Mouse (Mus musculus): Measurements from ENCODE around the gene Pars2. TPM values are rescaled to one million over a fixed set of nuclear protein-coding genes. Genes with fewer than 3 reads are reported as not detected.
A peak's percentile ranks its signal among the peaks of the same experiment; 100 is the strongest.

Pars2 gene
- total RNA-seq, 2 experiments from 2014 or later = 3.2 to 4.9 TPM

GRCm38 (mm10) chr4:106633281-106634085, 17.4 kb upstream of the Pars2 start:
- DNase-seq (ENCODE audit: low spot score in 2 of 2) = no peak

- no peak for DNase-seq (ENCODE audit: low spot score in 2 of 2)
These were observed 16.8 kb upstream of the Pars2 start for GRCm38 (mm10) chr4:106634086-106634479.

GRCm38 (mm10) chr4:106643483-106644217, 7.2 kb upstream of the Pars2 start:
- DNase-seq (ENCODE audit: low spot score in 2 of 2) = no peak

GRCm38 (mm10) chr4:106644218-106644610, 6.7 kb upstream of the Pars2 start:
- no peak for DNase-seq (ENCODE audit: low spot score in 2 of 2)

GRCm38 (mm10) chr4:106645797-106646196, 5.1 kb upstream of the Pars2 start:
- no peak for DNase-seq (ENCODE audit: low spot score in 2 of 2)

GRCm38 (mm10) chr4:106647137-106647536, 3.7 kb upstream of the Pars2 start:
- no peak for DNase-seq (ENCODE audit: low spot score in 2 of 2)

GRCm38 (mm10) chr4:106652546-106652945, 1.7 kb downstream of the Pars2 start:
- DNase-seq (ENCODE audit: low spot score in 2 of 2) = no peak

- DNase-seq (ENCODE audit: low spot score in 2 of 2) = no peak
These were observed 2.2 kb downstream of the Pars2 start for GRCm38 (mm10) chr4:106653051-106653450.

GRCm38 (mm10) chr4:106655681-106656080, 4.8 kb downstream of the Pars2 start:
- DNase-seq (ENCODE audit: low spot score in 2 of 2) = no peak

- no peak for DNase-seq (ENCODE audit: low spot score in 2 of 2)
These were observed 13.1 kb downstream of the Pars2 start for GRCm38 (mm10) chr4:106663956-106664470.

- no peak for DNase-seq (ENCODE audit: low spot score in 2 of 2)
These were observed 13.8 kb downstream of the Pars2 start for GRCm38 (mm10) chr4:106664697-106665096.

- no peak for DNase-seq (ENCODE audit: low spot score in 2 of 2)
These were observed 14.4 kb downstream of the Pars2 start for GRCm38 (mm10) chr4:106665269-106665668.

GRCm38 (mm10) chr4:106665673-106666072, 14.8 kb downstream of the Pars2 start:
- DNase-seq (ENCODE audit: low spot score in 2 of 2) = no peak

- DNase-seq (ENCODE audit: low spot score in 2 of 2) = no peak
These were observed 15.7 kb downstream of the Pars2 start for GRCm38 (mm10) chr4:106666546-106666945.

- no peak for DNase-seq (ENCODE audit: low spot score in 2 of 2)
These were observed 25.9 kb downstream of the Pars2 start for GRCm38 (mm10) chr4:106676749-106677148.

GRCm38 (mm10) chr4:106678442-106679118, 27.7 kb downstream of the Pars2 start, which contains the start of gene Ttc4:
Gene Ttc4, minus strand, starts transcription at chr4:106678944.
- DNase-seq (ENCODE audit: low spot score in 2 of 2) = peak; percentile 87 to 90

- no peak for DNase-seq (ENCODE audit: low spot score in 2 of 2)
These were observed 28.3 kb downstream of the Pars2 start for GRCm38 (mm10) chr4:106679152-106679551.

GRCm38 (mm10) chr4:106680955-106681354, 30.1 kb downstream of the Pars2 start:
- no peak for DNase-seq (ENCODE audit: low spot score in 2 of 2)

GRCm38 (mm10) chr4:106688636-106689296, 37.9 kb downstream of the Pars2 start:
- DNase-seq (ENCODE audit: low spot score in 2 of 2) = no peak

- DNase-seq (ENCODE audit: low spot score in 2 of 2) = no peak
These were observed 43.1 kb downstream of the Pars2 start for GRCm38 (mm10) chr4:106693841-106694430.

- DNase-seq (ENCODE audit: low spot score in 2 of 2) = no peak
These were observed 49.1 kb downstream of the Pars2 start for GRCm38 (mm10) chr4:106699989-106700388.
